Mouse (Mus musculus) kidney, adult 2 months (tissue): ENCODE data around the gene Agap3. TPM values are rescaled to one million over a fixed set of nuclear protein-coding genes. Genes with fewer than 3 reads are reported as not detected.

ENCODE experiments used
- DNase-seq: peaks from one replicate; pipeline ENCODE4 v3.0.0; 2021
- H3K27ac ChIP-seq: fragments of 200-500 bp; 2 replicates; pipeline ENCODE4 v1.5.1; 2012; ENCODE audit warnings: low read depth, low read length, control low read depth, inconsistent platforms; ENCODE audit not compliant: insufficient read depth
- H3K27me3 ChIP-seq: fragments of 200-500 bp; replicated peaks from 2 replicates; pipeline ENCODE4 v1.6.1; 2012; ENCODE audit warnings: mild to moderate bottlenecking, moderate library complexity, low read length, inconsistent platforms; ENCODE audit not compliant: control insufficient read depth, insufficient read depth
- H3K36me3 ChIP-seq: fragments of 200-500 bp; 2 replicates; pipeline ENCODE4 v1.6.1; 2012; ENCODE audit warnings: mild to moderate bottlenecking, moderate library complexity, low read length, inconsistent platforms; ENCODE audit not compliant: control insufficient read depth, insufficient read depth
- H3K4me1 ChIP-seq: fragments of 200-500 bp; 2 replicates; pipeline ENCODE4 v1.6.1; 2011; ENCODE audit warnings: low read length; ENCODE audit not compliant: control insufficient read depth, insufficient read depth
- H3K4me3 ChIP-seq: fragments of 200-500 bp; 2 replicates; pipeline ENCODE4 v1.5.1; 2011; ENCODE audit warnings: mild to moderate bottlenecking, low read depth, low read length, control low read depth; ENCODE audit not compliant: insufficient read depth
- CTCF ChIP-seq: fragments of 200-500 bp; conservative IDR thresholded peaks from 2 replicates; pipeline ENCODE4 v1.5.1; 2011; ENCODE audit warnings: low read depth, mild to moderate bottlenecking, control low read depth, low read length, moderate library complexity, mixed read lengths; ENCODE audit not compliant: insufficient read depth, insufficient read length
- POLR2A ChIP-seq: fragments of 200-500 bp; IDR thresholded peaks from one replicate; pipeline ENCODE4 v1.6.1; 2011; ENCODE audit warnings: low read depth, low read length, control low read depth
- WGBS: fragments of 180-500 bp; shearing (Covaris S2); methylation state at CpG from one replicate; pipeline ENCODE4 v1.1.7; 2018; 5-methylcytosine and 5-hydroxymethylcytosine counted together
- polyA plus RNA-seq: library from polyadenylated mRNA; depleted of rRNA; stranded (reverse); fragments of >200 nt; gene quantifications from 2 replicates; pipeline ENCODE4 v1.2.3, GENCODE M21; 2012

Agap3 gene
- polyA plus RNA-seq, 1 experiment, result 62.3 TPM

GRCm38 (mm10) chr5:24447624-24448298 lies 4.2 kb upstream of the Agap3 start, which contains the start of gene Tmub1:
TSS of gene Tmub1 (minus strand) at chr5:24447854.
- no peaks in the 10 kb centered on the region for H3K27me3 ChIP-seq
- H3K36me3 ChIP-seq, result no peaks in the 10 kb centered on the region
- TF ChIP-seq CTCF (no peak), POLR2A (no peak)
- peak within 1 kb of the TSS; percentile 36 for H3K27ac ChIP-seq
- H3K4me3 ChIP-seq, result peak within 1 kb of the TSS; percentile 66
- H3K4me1 ChIP-seq, result peaks cover 18% of the 10 kb centered on the region
- WGBS, result 2% methylated on average over 34 of the region's 34 CpGs
- peak; percentile 93 for DNase-seq

GRCm38 (mm10) chr5:24451264-24452029 lies 530 bp upstream of the Agap3 start:
- TF ChIP-seq CTCF (no peak), POLR2A (peak; percentile 47)
- H3K27ac ChIP-seq, result peak overlapping the region; percentile 92
- H3K4me3 ChIP-seq, result peak overlapping the region; percentile 71
- no peaks in the 10 kb centered on the region for H3K36me3 ChIP-seq
- H3K27me3 ChIP-seq, result no peaks in the 10 kb centered on the region
- 4% methylated on average over 66 of the region's 66 CpGs for WGBS
- peaks cover 13% of the 10 kb centered on the region for H3K4me1 ChIP-seq
- peak; percentile 88 for DNase-seq

- Histone ChIP-seq H3K36me3 (no peaks in the 10 kb centered on the region), H3K4me1 (peaks cover 9% of the 10 kb centered on the region), H3K27me3 (no peaks in the 10 kb centered on the region), H3K27ac (no peak overlapping the region), H3K4me3 (peak overlapping the region; percentile 71)
- no peak for TF ChIP-seq CTCF
- no peak for TF ChIP-seq POLR2A
- WGBS, result 6% methylated on average over 29 of the region's 29 CpGs
- DNase-seq, result no peak
Measured at GRCm38 (mm10) chr5:24452691-24453233, 785 bp downstream of the Agap3 start.

- peak overlapping the region; percentile 71 for H3K4me3 ChIP-seq
- H3K27ac ChIP-seq, result no peak overlapping the region
- DNase-seq, result no peak
- no peaks in the 10 kb centered on the region for H3K27me3 ChIP-seq
- H3K36me3 ChIP-seq, result no peaks in the 10 kb centered on the region
- 38% methylated on average over 5 of the region's 5 CpGs for WGBS
- TF ChIP-seq CTCF (no peak), POLR2A (no peak)
- H3K4me1 ChIP-seq, result peaks cover 6% of the 10 kb centered on the region
Measured at GRCm38 (mm10) chr5:24453283-24453984, 1.5 kb downstream of the Agap3 start.

GRCm38 (mm10) chr5:24453985-24454303 lies 2.0 kb downstream of the Agap3 start:
- H3K27ac ChIP-seq, result no peak overlapping the region
- DNase-seq, result no peak
- no peak overlapping the region for H3K4me3 ChIP-seq
- WGBS, result 40% methylated on average over 2 of the region's 2 CpGs
- no peaks in the 10 kb centered on the region for H3K27me3 ChIP-seq
- TF ChIP-seq POLR2A (no peak), CTCF (no peak)
- no peaks in the 10 kb centered on the region for H3K36me3 ChIP-seq
- H3K4me1 ChIP-seq, result peaks cover 6% of the 10 kb centered on the region

GRCm38 (mm10) chr5:24455076-24455475 lies 3.1 kb downstream of the Agap3 start:
- peaks cover 6% of the 10 kb centered on the region for H3K4me1 ChIP-seq
- H3K4me3 ChIP-seq, result no peak overlapping the region
- H3K27ac ChIP-seq, result no peak overlapping the region
- no peaks in the 10 kb centered on the region for H3K36me3 ChIP-seq
- 74% methylated on average over 3 of the region's 3 CpGs for WGBS
- no peak for DNase-seq
- TF ChIP-seq CTCF (no peak), POLR2A (no peak)
- H3K27me3 ChIP-seq, result no peaks in the 10 kb centered on the region
